Mouse (Mus musculus): ENCODE results near the gene Nav2.

DNA sequence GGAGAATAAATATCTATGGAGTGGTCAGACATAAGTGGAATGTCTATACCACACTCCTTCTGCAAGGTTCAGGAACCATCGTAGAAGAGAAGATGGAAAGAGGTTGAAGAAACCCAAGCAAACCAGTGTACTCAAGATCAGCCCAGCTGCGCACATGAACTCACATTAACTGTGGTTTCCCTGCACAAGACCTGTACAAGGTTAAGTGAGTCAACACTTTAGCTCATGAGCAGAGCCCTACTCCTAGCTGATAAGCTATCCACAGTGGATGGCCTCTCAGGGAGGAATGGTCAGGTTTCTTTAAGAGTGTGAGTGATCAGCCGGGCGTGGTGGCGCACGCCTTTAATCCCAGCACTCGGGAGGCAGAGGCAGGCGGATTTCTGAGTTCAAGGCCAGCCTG lies 567.6 kb downstream of the Nav2 start:
- TF ChIP-seq CTCF (IDR thresholded peaks at IDR 0.05) (no peak), EP300 (IDR thresholded peaks at IDR 0.05) (no peak)

Data from lung, postnatal 0 days (tissue).